Mouse (Mus musculus) liver, adult (tissue): ENCODE data around the gene Fahd1.

Experiments used
- GATA4 ChIP-seq: IDR thresholded peaks from 2 replicates; pipeline ENCODE4 v1.6.1; 2014; ENCODE audit warnings: mild to moderate bottlenecking, low read length; ENCODE audit not compliant: insufficient replicate concordance

The Fahd1 gene

DNA sequence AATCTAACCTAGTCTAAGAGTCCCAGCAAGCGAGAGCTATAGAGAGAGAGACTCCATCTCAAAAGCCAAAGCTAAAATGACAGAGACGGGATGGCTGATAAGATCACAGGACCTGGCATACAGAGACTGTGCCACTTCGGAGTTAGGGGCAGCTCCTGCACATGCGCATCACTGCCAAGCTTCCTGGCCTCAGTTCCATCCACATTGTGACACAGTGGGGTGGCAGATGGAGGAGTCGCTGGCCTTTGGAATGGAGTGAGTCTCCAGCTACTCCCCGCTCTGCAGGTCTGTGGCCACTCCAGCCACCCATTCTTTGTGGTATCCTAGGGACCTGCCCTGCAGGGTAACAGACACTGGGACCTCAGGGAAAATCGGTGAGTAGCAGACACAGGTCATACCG, 15.6 kb upstream of the Fahd1 start, which contains the start of gene Igfals:
TSS of gene Igfals (plus strand) at position 222 of the 400 bp plus-strand sequence.
- no peak for TF ChIP-seq GATA4

- TF ChIP-seq GATA4: no peak
Observed at GRCm38 (mm10) chr17:24861785-24862184, 11.6 kb upstream of the Fahd1 start.

DNA sequence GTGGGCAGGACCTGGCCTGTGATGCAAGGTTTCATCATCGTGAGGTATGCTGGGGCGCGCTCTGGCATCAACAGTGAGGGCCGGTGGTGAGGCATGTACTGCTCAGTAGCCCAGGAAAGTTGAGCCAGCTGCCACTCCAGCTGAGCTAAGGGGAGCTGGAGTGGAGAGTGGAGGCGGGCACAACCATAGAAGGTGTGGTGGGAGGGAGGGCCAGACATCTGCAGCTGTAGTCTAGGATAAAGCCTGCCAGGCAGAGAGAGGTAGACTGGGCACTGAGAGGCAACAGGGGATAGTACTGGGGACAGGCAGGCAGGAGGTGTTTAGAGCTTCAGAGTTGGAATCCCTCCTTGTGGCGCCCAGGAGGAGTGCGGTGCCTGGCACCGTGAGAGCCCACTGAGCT, 9.9 kb upstream of the Fahd1 start:
- TF ChIP-seq GATA4: no peak

DNA sequence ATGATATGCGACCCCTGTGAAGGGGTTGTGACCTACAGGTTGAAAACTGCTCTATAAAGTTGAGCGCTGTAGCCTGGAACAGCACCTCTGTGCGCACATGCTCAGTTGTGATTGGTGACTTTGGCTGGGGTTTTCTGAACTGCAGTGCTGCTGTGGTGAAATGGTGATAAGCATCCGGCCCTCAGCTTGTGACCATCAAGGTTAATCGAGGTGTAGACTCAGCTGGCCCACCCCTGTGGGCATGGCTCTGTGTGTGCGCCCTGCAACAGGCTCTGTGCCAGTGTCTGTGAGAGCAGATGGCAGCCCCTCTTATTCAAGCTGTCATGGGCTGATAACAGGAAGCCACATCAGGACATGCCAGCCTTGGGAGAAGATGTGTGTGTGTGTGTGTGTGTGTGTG, 8.8 kb upstream of the Fahd1 start:
- no peak for TF ChIP-seq GATA4

- no peak for TF ChIP-seq GATA4
Observed at GRCm38 (mm10) chr17:24857831-24858470, 7.8 kb upstream of the Fahd1 start.

GRCm38 (mm10) chr17:24856589-24856988, 6.4 kb upstream of the Fahd1 start:
- TF ChIP-seq GATA4: no peak

- no peak for TF ChIP-seq GATA4
Observed at GRCm38 (mm10) chr17:24855838-24856464, 5.8 kb upstream of the Fahd1 start.

DNA sequence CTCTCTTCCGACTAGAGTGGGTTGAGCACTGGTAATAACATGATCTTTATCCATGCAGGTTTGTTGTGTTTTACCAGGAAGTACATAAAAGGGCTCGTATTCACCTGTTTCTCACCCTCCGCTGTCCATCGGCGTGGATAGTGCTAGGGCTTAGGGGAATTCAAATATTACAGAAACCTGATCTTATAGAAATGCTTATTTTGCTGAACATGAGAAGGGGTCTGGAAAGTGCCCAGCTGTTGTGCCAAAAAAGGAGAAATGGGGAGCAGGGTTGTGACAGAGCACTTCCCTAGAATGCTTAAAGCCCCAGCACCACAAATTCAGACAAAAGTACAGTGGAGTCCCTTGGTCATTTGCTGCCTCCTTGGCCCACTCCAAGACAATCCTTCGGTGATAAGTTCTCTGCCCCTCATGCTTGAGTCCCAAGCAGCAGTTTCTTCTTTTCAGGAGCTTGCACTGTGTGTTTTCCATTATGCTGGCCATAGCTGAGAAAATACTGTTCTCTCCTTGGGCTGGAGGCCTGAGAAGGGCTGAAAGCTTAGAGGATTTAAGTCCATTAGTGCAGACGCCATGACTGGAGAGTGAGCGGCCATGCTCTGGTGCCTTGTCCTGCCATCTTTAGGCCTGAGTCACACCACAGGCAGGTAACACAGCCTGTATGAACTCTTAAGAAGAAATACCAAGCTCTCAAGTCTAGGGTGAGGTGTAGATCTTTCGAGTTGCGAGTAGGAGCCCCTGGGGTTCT, 1.4 kb upstream of the Fahd1 start:
- TF ChIP-seq GATA4: no peak

DNA sequence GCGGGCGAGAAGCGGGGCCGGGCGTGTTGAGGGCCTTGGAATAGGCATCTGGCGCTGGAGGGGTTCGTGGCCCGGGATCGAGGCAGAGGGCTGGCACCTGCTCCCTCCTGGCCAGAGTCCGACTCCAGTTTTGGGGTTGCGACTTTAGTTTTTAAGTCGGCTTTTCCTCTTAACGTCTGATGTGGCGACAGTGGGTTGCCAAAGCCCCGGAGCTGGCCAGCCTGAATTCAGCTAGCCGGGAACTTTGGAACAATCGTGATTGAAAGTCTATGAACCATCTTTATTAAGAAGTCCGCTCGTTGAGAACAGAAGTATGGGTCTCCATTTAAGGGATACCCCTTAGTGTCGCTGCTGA, 586 bp upstream of the Fahd1 start:
- no peak for TF ChIP-seq GATA4

- TF ChIP-seq GATA4: no peak
Observed at GRCm38 (mm10) chr17:24849733-24850064, 465 bp downstream of the Fahd1 start.

- no peak for TF ChIP-seq GATA4
Observed at GRCm38 (mm10) chr17:24848600-24849031, 1.5 kb downstream of the Fahd1 start.

DNA sequence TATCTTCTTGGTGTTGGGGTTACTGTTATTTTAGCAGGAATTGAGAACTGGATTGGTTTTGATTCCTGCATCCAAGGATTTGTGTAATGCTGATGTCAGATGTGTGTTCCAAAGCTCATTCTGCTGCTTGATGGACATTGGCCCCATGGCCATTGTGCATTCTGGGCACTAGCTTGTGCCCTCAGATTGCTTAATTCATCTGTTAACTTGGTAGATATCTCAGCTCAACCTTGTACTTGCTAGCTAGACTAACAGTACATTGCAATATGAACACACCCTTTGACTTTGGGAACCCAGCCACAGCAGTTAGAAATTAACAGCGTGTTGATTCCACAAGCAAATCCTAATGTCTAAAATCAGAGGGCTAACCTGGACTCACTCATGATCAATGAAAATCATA, 2.8 kb downstream of the Fahd1 start:
- TF ChIP-seq GATA4: peak; percentile 75; the same call in 1 of the 2 replicates

GRCm38 (mm10) chr17:24844525-24844924, 5.6 kb downstream of the Fahd1 start:
- no peak for TF ChIP-seq GATA4

DNA sequence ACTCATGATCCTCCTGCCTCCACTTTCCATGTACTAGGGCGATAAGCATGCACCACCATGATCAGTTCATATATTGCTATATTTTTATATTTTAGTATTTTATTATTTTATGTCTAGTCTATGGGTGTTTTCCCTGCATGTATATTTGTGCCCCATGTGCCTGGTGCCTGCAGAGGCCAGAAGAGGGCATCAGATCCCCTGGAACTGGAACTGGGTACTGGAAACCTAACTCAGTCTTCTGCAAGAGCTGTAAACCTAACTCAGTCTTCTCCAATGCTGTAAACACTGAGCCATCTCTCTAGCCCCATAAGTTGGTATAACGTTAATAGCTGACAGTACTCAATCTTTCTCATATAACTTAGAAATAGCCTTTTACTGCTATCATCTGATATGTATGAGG, 7.5 kb downstream of the Fahd1 start:
- no peak for TF ChIP-seq GATA4

- TF ChIP-seq GATA4: no peak
Observed at GRCm38 (mm10) chr17:24841133-24841532, 9.0 kb downstream of the Fahd1 start.

- no peak for TF ChIP-seq GATA4
Observed at GRCm38 (mm10) chr17:24840341-24840740, 9.8 kb downstream of the Fahd1 start.

GRCm38 (mm10) chr17:24839842-24840241, 10.3 kb downstream of the Fahd1 start, which contains the start of gene Hagh:
TSS of gene Hagh (plus strand) at chr17:24840143.
- no peak for TF ChIP-seq GATA4
